Mouse (Mus musculus) kidney, postnatal 4 days (tissue): ENCODE results near the gene Akap12.

Experiments
- DNase-seq, 2 experiments: peaks; one replicate each; pipeline ENCODE4 v3.0.0; 2021; ENCODE audit warnings: mixed read lengths in 2 of 2

Akap12 gene

GRCm38 (mm10) chr10:4266041-4266930 lies at the start of gene Akap12:
Gene Akap12, plus strand, starts transcription at chr10:4266380.
- peak; percentile 64 to 76 for DNase-seq

- DNase-seq: no peak
Observed at GRCm38 (mm10) chr10:4230563-4231359, 35.4 kb upstream of the Akap12 start.

- peak; percentile 10 to 28 for DNase-seq
Observed at GRCm38 (mm10) chr10:4233102-4233501, 33.1 kb upstream of the Akap12 start.

DNA sequence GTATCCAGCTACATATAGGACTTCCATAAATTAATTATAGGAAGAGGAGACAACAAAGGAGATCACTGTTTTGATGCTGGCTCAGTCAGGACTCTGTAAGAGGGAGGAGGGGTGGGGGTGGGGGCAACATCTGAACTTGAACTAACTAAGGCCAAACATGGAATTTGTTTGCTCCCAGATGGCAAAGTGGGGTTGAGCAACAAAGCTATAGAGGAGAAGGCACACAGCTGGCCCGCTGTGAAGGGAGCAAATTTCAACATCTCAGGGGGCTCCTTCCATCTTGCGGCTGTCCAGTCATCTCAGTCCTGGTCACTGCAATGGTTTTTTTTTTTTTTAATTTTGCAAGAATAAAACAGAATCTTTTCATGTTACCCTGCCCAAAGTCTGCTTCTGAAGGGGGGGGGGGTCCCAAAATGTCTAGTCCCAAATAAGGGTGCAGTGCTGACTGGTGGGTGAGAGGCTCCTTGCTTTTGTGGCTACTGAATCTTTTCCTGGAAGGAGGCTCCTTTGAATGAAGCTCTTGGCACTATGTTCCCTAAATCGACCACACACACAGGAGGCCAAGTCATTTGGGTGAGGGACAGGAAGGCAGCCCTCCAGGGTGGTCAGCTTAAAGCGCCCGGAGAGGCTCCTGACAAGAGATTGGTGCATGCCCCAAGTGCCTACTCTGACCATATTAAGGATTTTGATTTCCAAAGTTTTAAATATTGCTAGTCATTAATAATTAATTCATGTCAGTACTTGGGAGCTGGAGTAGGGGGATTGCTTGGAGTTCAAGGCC lies 26.2 kb upstream of the Akap12 start:
- DNase-seq: peak in 1 of 2 experiments; percentile 32

GRCm38 (mm10) chr10:4243591-4244300 lies 22.4 kb upstream of the Akap12 start:
- DNase-seq: peak in 1 of 2 experiments; percentile 43

DNA sequence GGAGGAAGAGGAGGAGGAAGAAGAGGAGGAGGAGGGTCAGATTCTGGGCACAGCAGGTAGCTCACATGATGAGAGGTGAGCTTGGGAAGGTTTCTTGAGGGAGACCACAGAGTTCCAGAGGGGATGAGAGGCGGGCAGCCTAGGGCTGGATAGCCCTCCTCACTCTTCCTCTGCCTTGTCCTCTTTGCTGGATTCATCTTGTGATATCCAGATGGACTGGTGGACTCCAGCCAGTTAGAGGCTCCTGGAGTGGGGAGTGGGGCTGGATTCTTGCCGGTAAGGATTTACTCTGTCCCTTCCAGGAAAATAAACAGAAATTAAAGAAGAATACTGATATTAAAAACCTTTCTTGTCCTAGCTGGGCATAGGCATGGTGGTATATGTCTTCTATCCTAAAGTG lies 20.4 kb upstream of the Akap12 start:
- DNase-seq: no peak

- DNase-seq: no peak
Observed at GRCm38 (mm10) chr10:4246407-4246806, 19.8 kb upstream of the Akap12 start.

GRCm38 (mm10) chr10:4249235-4249845 lies 16.8 kb upstream of the Akap12 start:
- DNase-seq: no peak

DNA sequence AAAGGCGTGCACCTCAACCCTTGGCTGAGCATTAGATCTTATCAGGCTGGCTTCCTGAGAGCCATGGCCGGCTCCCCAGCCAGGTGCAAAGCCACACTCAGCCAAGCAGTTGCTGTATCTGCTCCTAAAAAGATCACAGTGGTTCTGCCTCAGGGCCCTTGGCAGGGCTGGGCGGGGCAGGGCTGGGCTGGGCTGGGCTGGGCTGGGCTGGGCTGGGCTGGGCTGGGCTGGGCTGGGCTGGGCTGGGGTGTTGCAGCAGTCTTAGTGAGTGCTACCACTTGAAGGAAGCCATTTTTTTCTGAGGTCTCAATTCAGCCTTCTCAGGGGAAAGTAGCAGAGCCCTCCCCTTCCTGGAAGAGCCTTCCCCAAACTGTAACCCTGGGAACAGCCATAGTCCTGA lies 15.5 kb upstream of the Akap12 start:
- DNase-seq: no peak

DNA sequence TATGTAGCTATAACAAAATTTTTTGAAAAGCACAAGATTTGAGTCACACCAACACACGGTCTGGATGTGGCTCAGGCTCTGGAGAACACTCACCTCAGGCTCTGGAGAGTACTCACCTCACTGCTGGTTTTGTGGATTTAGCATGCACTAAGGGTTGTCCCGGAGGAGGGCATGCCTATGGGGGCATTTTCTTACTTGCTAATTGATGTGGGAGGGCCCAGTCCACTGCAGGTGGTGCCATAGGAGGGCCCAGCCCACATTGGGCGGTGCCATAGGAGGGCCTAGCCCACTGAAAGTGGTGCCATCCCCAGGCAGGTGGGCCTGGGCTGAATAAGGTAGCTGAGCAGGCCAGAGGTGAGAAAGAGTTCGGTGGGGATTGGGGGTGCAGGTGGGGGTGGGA lies 12.6 kb upstream of the Akap12 start:
- DNase-seq: no peak

- no peak for DNase-seq
Observed at GRCm38 (mm10) chr10:4254459-4254858, 11.7 kb upstream of the Akap12 start.

DNA sequence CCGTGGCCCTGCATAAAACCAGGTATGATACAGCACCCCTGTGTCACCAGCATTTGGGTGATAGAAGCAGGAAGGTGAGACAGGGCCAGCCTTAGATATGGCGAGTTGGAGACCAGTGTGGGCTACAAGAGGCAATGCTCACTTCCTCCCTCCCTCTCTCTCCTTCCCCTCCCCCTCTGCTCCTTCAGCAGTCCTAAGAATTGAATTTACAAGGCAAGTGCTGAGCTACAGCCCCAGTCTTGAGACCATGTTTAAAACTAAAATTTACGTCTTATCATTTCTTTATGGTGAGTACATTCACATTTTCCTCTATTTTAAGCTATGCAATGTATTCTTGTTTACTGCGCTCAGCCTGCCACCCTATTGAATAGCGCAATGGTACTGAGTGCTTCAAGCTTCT lies 5.3 kb upstream of the Akap12 start:
- no peak for DNase-seq

DNA sequence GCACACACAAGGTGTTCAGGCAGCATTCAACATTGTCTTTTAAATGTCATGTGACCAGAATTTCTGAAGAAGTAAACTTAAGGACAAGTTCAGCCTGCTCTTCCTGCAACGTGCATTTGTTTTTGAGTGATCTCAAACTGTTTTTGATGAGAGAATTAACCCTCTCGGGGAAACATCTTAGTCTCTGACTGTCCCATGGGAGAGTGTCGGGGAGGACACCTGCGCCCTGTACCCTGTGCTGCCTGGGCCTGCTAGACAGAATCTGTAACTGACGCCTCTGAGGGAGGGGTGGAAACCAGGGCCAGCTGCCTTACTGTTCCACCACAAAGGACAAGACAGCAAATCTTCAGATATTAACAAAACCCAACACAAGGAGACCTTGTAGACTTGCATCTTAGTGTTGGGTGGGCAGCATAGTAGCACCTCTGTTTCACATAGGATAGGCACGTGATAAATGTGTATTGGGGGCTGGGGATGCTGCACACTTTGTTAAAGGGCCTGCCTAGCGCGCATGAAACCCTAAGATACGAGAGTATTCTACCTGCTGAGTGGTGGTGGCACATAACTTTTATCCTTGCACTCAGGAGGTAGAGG lies 4.7 kb upstream of the Akap12 start:
- no peak for DNase-seq

GRCm38 (mm10) chr10:4265641-4266040 lies 539 bp upstream of the Akap12 start:
- DNase-seq: peak; percentile 43 to 58

DNA sequence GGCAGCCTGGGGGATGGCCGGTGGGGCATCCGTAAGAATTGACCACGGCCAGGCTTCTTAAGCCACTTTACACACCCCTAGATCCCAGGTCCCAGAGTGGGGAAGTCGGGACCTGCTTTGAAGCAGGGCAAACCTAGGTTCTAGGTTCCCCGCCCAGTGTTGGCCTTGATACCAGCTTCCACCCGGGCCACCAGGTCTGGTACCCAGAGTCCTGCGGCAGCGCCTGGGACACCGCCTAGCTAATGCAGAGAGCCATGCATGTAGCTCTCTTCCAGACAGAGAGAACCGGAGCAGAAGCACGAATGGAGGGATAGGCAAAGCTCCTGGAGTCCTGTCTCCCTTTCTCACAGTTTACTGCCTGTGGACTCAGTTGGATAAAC lies 741 bp downstream of the Akap12 start:
- peak; percentile 52 to 64 for DNase-seq

- DNase-seq: no peak
Observed at GRCm38 (mm10) chr10:4267481-4267880, 1.3 kb downstream of the Akap12 start.

DNA sequence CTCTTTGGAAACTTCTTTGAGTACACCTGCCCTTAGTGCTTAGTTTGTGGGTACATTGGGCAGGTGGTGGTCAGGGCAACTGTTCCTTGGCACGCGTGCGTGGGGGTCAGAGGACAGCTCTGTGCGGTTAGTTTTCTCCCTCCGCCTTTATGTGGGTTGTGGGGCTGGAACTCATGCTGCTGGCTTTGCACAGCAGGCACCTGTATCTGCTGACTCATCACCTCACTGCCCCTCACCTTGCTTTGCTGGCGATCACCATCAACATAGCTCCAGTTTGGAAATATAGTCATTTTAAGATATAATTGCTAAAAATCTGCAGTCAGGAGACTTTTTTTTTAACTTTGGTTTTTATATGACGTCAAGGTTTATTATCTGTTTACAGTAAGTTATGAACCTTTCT lies 2.0 kb downstream of the Akap12 start:
- no peak for DNase-seq

DNA sequence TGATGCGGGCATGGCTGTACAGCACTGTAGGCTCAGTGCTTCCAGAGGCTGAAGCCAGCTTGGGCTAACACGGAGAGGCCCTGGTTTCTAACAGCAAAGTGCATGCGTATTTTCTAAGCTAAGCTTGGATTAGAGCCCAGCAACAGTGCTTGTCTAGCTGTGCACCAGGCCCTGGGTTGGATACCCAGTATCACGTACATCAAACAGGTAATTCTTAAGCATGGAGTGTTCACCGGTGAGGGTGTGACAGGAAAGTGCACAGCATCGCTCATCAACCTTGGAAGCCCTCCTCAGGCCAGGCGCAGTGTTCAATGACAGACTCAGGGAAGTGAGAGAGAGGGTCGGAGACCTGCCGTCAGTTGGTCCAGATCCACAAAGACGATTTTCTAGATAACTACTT lies 9.4 kb downstream of the Akap12 start:
- DNase-seq: no peak

DNA sequence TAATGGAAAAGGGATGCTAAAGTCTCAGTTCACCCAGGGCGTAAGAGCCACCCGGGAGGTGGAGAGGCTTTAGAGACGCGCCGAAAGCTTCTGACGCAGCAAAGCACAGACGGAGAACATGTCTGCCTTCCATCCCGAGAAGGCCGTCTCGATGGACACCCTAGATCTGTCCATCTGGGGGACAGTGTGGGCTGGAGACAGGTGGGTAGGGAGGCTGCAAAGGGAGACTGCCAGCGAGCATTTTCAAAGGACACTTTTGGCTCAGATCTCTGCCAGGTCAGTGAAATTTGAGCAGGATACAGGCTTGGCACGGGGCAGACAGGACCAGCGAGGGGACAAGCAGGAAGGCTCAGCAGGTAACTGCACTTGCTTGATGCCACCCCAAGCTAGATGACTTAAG lies 9.9 kb downstream of the Akap12 start:
- no peak for DNase-seq

DNA sequence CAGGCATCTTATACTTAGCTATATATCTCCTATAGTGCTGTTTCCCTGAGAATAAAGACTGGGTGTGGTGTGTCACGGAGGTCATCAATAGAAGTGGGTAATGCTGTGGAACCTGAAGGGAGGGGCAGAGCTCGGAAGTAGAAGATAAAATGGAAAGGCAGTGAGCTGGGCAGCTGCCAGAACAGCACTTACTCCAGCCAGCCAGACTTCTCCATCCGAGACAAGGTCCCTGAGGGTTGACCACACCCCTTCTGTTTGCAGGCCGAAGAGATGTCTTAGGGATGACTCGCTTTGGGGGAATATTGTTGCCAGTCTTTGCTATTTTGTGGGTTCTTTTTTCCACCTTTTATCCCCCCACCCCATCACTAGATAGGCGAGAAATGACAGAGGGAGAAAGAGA lies 11.9 kb downstream of the Akap12 start:
- peak; percentile 37 to 51 for DNase-seq

- no peak for DNase-seq
Observed at GRCm38 (mm10) chr10:4282395-4282794, 16.2 kb downstream of the Akap12 start.

- DNase-seq: no peak
Observed at GRCm38 (mm10) chr10:4284781-4285180, 18.6 kb downstream of the Akap12 start.
